In genomic region chr15:79212750-79213446, GRCm38 (mm10) we compare ENCODE assay signal across 14 mouse cellular contexts. TPM values are rescaled to one million over a fixed set of nuclear protein-coding genes. Genes with fewer than 3 reads are reported as not detected.
DNase-seq lines count a peak whose midpoint lies in the region; ATAC-seq and TF ChIP-seq lines count a peak whose summit lies in the region.
"Had no signal": no experiment of that assay in that cellular context is flagged by ENCODE, and none has a peak within 500 bp of the region (broad histone marks: within the 10 kb centered on the region; RNA-seq: fewer than 3 reads in every experiment).

No protein-coding gene starts in this region.

- H3K4me2 ChIP-seq in forebrain, postnatal 0 days (ENCODE audit: low read depth), result no peak overlapping the region
- no peak overlapping the region for H3K4me2 ChIP-seq in forebrain, embryonic 14.5 days (ENCODE audit: low read length)
- no peak overlapping the region for H3K4me2 ChIP-seq in liver, postnatal 0 days (ENCODE audit: low read depth, low read length)
- H3K4me2 ChIP-seq: liver, embryonic 13.5 days had no signal

- no peak overlapping the region for H3K27ac ChIP-seq in forebrain, postnatal 0 days (ENCODE audit: low read depth, low read length)
- no peak overlapping the region for H3K27ac ChIP-seq in forebrain, embryonic 14.5 days (ENCODE audit: low read depth, low read length)
- peak overlapping the region; percentile 65 for H3K27ac ChIP-seq in limb, embryonic 10.5 days
- H3K27ac ChIP-seq in liver, postnatal 0 days (ENCODE audit: low read depth), result no peak overlapping the region
- H3K27ac ChIP-seq: liver, embryonic 13.5 days; macrophage had no signal

- no peak for TF ChIP-seq CTCF in forebrain, postnatal 0 days (IDR thresholded peaks at IDR 0.05; ENCODE audit: low read depth)
- no peak for TF ChIP-seq CTCF in liver, postnatal 0 days (IDR thresholded peaks at IDR 0.05; ENCODE audit: low read depth)

- no peaks in the 10 kb centered on the region for H3K27me3 ChIP-seq in forebrain, postnatal 0 days (ENCODE audit: insufficient read depth, low read length)
- no peaks in the 10 kb centered on the region for H3K27me3 ChIP-seq in forebrain, embryonic 14.5 days (replicated peaks; ENCODE audit: control insufficient read depth, insufficient read depth, low read length)
- H3K27me3 ChIP-seq in limb, embryonic 10.5 days (ENCODE audit: low read depth, poor library complexity, severe bottlenecking), result no peaks in the 10 kb centered on the region
- no peaks in the 10 kb centered on the region for H3K27me3 ChIP-seq in liver, postnatal 0 days (ENCODE audit: insufficient read depth, low read length)
- H3K27me3 ChIP-seq: liver, embryonic 13.5 days had no signal

- ATAC-seq in forebrain, postnatal 0 days, result peak; percentile 51
- no peak for ATAC-seq in forebrain, embryonic 14.5 days
- no peak for ATAC-seq in liver, postnatal 0 days

- H3K36me3 ChIP-seq in forebrain, postnatal 0 days (ENCODE audit: insufficient read depth), result no peaks in the 10 kb centered on the region
- no peaks in the 10 kb centered on the region for H3K36me3 ChIP-seq in forebrain, embryonic 14.5 days (ENCODE audit: control insufficient read depth, insufficient read depth, low read length)
- no peaks in the 10 kb centered on the region for H3K36me3 ChIP-seq in limb, embryonic 10.5 days
- H3K36me3 ChIP-seq in liver, postnatal 0 days (replicated peaks; ENCODE audit: insufficient read depth, low read length), result no peaks in the 10 kb centered on the region
- H3K36me3 ChIP-seq: liver, embryonic 13.5 days had no signal

- no peaks in the 10 kb centered on the region for H3K9me3 ChIP-seq in forebrain, postnatal 0 days (ENCODE audit: low read length)
- no peaks in the 10 kb centered on the region for H3K9me3 ChIP-seq in forebrain, embryonic 14.5 days (replicated peaks; ENCODE audit: control insufficient read depth, low read length)
- no peaks in the 10 kb centered on the region for H3K9me3 ChIP-seq in limb, embryonic 10.5 days (replicated peaks)
- H3K9me3 ChIP-seq in liver, postnatal 0 days (ENCODE audit: low read length), result no peaks in the 10 kb centered on the region
- H3K9me3 ChIP-seq: liver, embryonic 13.5 days had no signal

- no peak for DNase-seq in forebrain, postnatal 0 days
- no peak for DNase-seq in forebrain, embryonic 14.5 days (ENCODE audit: low spot score)
- DNase-seq in left cerebral cortex, adult 11 months (ENCODE audit: low spot score), result peak; percentile 29
- DNase-seq in left cerebral cortex, adult 18-20 months (ENCODE audit: low spot score in 2 of 2), result no peak
- peak; percentile 92 for DNase-seq in brain, adult 2 months (ENCODE audit: low read depth, low spot score)
- no peak for DNase-seq in limb, embryonic 10.5 days (ENCODE audit: low spot score)
- DNase-seq in liver, postnatal 0 days, result no peak
- no peak for DNase-seq in kidney, postnatal 14 days
- DNase-seq: adrenal gland, postnatal 36 days; cerebellum, postnatal 14 days; heart, adult 11 months; liver, embryonic 13.5 days; thymus, postnatal 4 days had no signal

- H3K9ac ChIP-seq in forebrain, postnatal 0 days, result no peak overlapping the region
- H3K9ac ChIP-seq in forebrain, embryonic 14.5 days (ENCODE audit: low read length), result no peak overlapping the region
- no peak overlapping the region for H3K9ac ChIP-seq in liver, postnatal 0 days (replicated peaks)
- H3K9ac ChIP-seq: liver, embryonic 13.5 days had no signal

- H3K4me3 ChIP-seq in forebrain, postnatal 0 days (ENCODE audit: low read depth, low read length), result no peak overlapping the region
- H3K4me3 ChIP-seq in forebrain, embryonic 14.5 days (ENCODE audit: low read depth, low read length), result no peak overlapping the region
- H3K4me3 ChIP-seq in limb, embryonic 10.5 days, result no peak overlapping the region
- H3K4me3 ChIP-seq in liver, postnatal 0 days (ENCODE audit: low read depth, low read length), result no peak overlapping the region
- H3K4me3 ChIP-seq: liver, embryonic 13.5 days had no signal

- H3K4me1 ChIP-seq in forebrain, postnatal 0 days (ENCODE audit: insufficient read depth), result no peaks in the 10 kb centered on the region
- H3K4me1 ChIP-seq in forebrain, embryonic 14.5 days (ENCODE audit: control insufficient read depth, insufficient read depth, low read length), result no peaks in the 10 kb centered on the region
- 0 out of 2 replicates have a peak, but pooled peaks cover 6% of the 10 kb centered on the region for H3K4me1 ChIP-seq in limb, embryonic 10.5 days
- H3K4me1 ChIP-seq in liver, postnatal 0 days (ENCODE audit: insufficient read depth), result no peaks in the 10 kb centered on the region

- 80% methylated on average over 26 of the region's 26 CpGs for WGBS in forebrain, postnatal 0 days
- WGBS in forebrain, embryonic 14.5 days, result 81% methylated on average over 26 of the region's 26 CpGs
- 85% methylated on average over 26 of the region's 26 CpGs for WGBS in limb, embryonic 10.5 days
- WGBS in liver, postnatal 0 days (ENCODE audit: insufficient replicate concordance), result 89% methylated on average over 26 of the region's 26 CpGs

- no peak for TF ChIP-seq EP300 in liver, postnatal 0 days (IDR thresholded peaks at IDR 0.05; ENCODE audit: low read depth)

RNA-seq across cellular contexts. Expression of gene Pick1, which starts 16.1 kb away (rescaled TPM):
- total RNA-seq in forebrain, postnatal 0 days (2014; rRNA removed), result 76.2 and 84.7 TPM in 2 replicates
- polyA plus RNA-seq in forebrain, postnatal 0 days (2015; fragmentation: Nextera tagmentation; extraction: Ambion mirVana), result 60.9 and 72.7 TPM in 2 replicates
- polyA plus RNA-seq in forebrain, embryonic 14.5 days (2014; fragmentation: Nextera tagmentation; extraction: Ambion mirVana), result 36.9 and 45.3 TPM in 2 replicates
- 10 to 100 TPM; 47.1 to 54.0 TPM for total RNA-seq in left cerebral cortex, adult 18-20 months (2021)
- 38.3 and 52.5 TPM in 2 replicates for polyA plus RNA-seq in limb, embryonic 10.5 days (2016; fragmentation: Nextera tagmentation; extraction: Ambion mirVana)
- 11.5 and 12.2 TPM in 2 replicates for polyA plus RNA-seq in liver, postnatal 0 days (2015; fragmentation: Nextera tagmentation; extraction: Ambion mirVana)

RNA-seq across cellular contexts. Expression of gene Gm49486, which starts 16.3 kb away (rescaled TPM):
- total RNA-seq in forebrain, postnatal 0 days (2014; rRNA removed), result 2.8 and 4.4 TPM in 2 replicates
- 1.1 and 1.2 TPM in 2 replicates for polyA plus RNA-seq in forebrain, postnatal 0 days (2015; fragmentation: Nextera tagmentation; extraction: Ambion mirVana)
- polyA plus RNA-seq in forebrain, embryonic 14.5 days (2014; fragmentation: Nextera tagmentation; extraction: Ambion mirVana), result 0.69 and 0.98 TPM in 2 replicates
- under 1 TPM; 0.16 to 0.42 TPM for total RNA-seq in left cerebral cortex, adult 18-20 months (2021)
- polyA plus RNA-seq in limb, embryonic 10.5 days (2016; fragmentation: Nextera tagmentation; extraction: Ambion mirVana), result 0.11 and 0.48 TPM in 2 replicates
- polyA plus RNA-seq in liver, postnatal 0 days (2015; fragmentation: Nextera tagmentation; extraction: Ambion mirVana), result 0.08 TPM in 2 replicates
- polyA plus RNA-seq: liver, embryonic 13.5 days; macrophage had no signal

RNA-seq across cellular contexts. Expression of gene Slc16a8, which starts 41.7 kb away (rescaled TPM):
- total RNA-seq in forebrain, postnatal 0 days (2014; rRNA removed), result 0.62 and 0.95 TPM in 2 replicates
- 1.4 and 1.6 TPM in 2 replicates for polyA plus RNA-seq in forebrain, postnatal 0 days (2015; fragmentation: Nextera tagmentation; extraction: Ambion mirVana)
- 0.60 and 0.83 TPM in 2 replicates for polyA plus RNA-seq in forebrain, embryonic 14.5 days (2014; fragmentation: Nextera tagmentation; extraction: Ambion mirVana)
- not detected for total RNA-seq in left cerebral cortex, adult 18-20 months (2021)
- polyA plus RNA-seq in limb, embryonic 10.5 days (2016; fragmentation: Nextera tagmentation; extraction: Ambion mirVana), result 0.16 TPM in 1 of 2 replicates, not detected in the other
- polyA plus RNA-seq in liver, postnatal 0 days (2015; fragmentation: Nextera tagmentation; extraction: Ambion mirVana), result not detected in 2 replicates
- total RNA-seq: adrenal gland, postnatal 36 days had no signal
- polyA plus RNA-seq: liver, embryonic 13.5 days; macrophage had no signal

RNA-seq across cellular contexts. Expression of gene Sox10, which starts 47.9 kb away (rescaled TPM):
- total RNA-seq in forebrain, postnatal 0 days (2014; rRNA removed), result 7.4 and 8.3 TPM in 2 replicates
- polyA plus RNA-seq in forebrain, postnatal 0 days (2015; fragmentation: Nextera tagmentation; extraction: Ambion mirVana), result 4.8 and 6.3 TPM in 2 replicates
- polyA plus RNA-seq in forebrain, embryonic 14.5 days (2014; fragmentation: Nextera tagmentation; extraction: Ambion mirVana), result 0.89 and 1.9 TPM in 2 replicates
- 10 to 100 TPM; 19.6 to 26.1 TPM for total RNA-seq in left cerebral cortex, adult 18-20 months (2021)
- 0.75 and 1.8 TPM in 2 replicates for polyA plus RNA-seq in limb, embryonic 10.5 days (2016; fragmentation: Nextera tagmentation; extraction: Ambion mirVana)
- polyA plus RNA-seq in liver, postnatal 0 days (2015; fragmentation: Nextera tagmentation; extraction: Ambion mirVana), result 0.07 and 0.08 TPM in 2 replicates
- polyA plus RNA-seq: macrophage had no signal

Comparison
In these comparisons a context has a peak if more than half of its experiments do, and no peak if none do; other contexts are left out.
1. DNase-seq: peak in left cerebral cortex, adult 11 months (single experiment) and brain, adult 2 months (single experiment); none in forebrain, postnatal 0 days (single experiment), forebrain, embryonic 14.5 days (single experiment), left cerebral cortex, adult 18-20 months (0 of 2), limb, embryonic 10.5 days (single experiment), liver, postnatal 0 days (single experiment) and kidney, postnatal 14 days (single experiment).